Mouse (Mus musculus) midbrain, embryonic 16.5 days (tissue): ENCODE measurements around the gene Atp8a2. TPM values are rescaled to one million over a fixed set of nuclear protein-coding genes. Genes with fewer than 3 reads are reported as not detected.

Source experiments
- ATAC-seq: fragments of 200-750 bp; cut with Nextera tagmentation; 2 replicates; pipeline ENCODE4 v1.8.0; 2017; ENCODE audit warnings: moderate TSS enrichment
- H3K27ac ChIP-seq: fragments of 300-500 bp; sonication (generic); 2 replicates; pipeline ENCODE4 v1.5.1; 2014; ENCODE audit warnings: mild to moderate bottlenecking, low read length, mixed read lengths
- H3K27me3 ChIP-seq: fragments of 300-500 bp; sonication (generic); 2 replicates; pipeline ENCODE4 v1.6.1; 2014; ENCODE audit warnings: low read depth, low read length, mixed read lengths; ENCODE audit not compliant: control insufficient read depth, insufficient read depth
- H3K36me3 ChIP-seq: fragments of 300-500 bp; sonication (generic); 2 replicates; pipeline ENCODE4 v1.6.1; 2014; ENCODE audit warnings: mild to moderate bottlenecking, low read length, moderate library complexity, mixed read lengths; ENCODE audit not compliant: control insufficient read depth, insufficient read depth
- H3K4me1 ChIP-seq: fragments of 300-500 bp; sonication (generic); 2 replicates; pipeline ENCODE4 v1.6.1; 2014; ENCODE audit warnings: mild to moderate bottlenecking, low read length, mixed read lengths; ENCODE audit not compliant: control insufficient read depth, insufficient read depth
- H3K4me2 ChIP-seq: fragments of 300-500 bp; sonication (generic); 2 replicates; pipeline ENCODE4 v1.6.1; 2014; ENCODE audit warnings: mild to moderate bottlenecking, low read length, mixed read lengths
- H3K4me3 ChIP-seq: fragments of 300-500 bp; sonication (generic); 2 replicates; pipeline ENCODE4 v1.5.1; 2014; ENCODE audit warnings: low read depth, mild to moderate bottlenecking, low read length, moderate library complexity, mixed read lengths
- H3K9ac ChIP-seq: fragments of 300-500 bp; sonication (generic); 2 replicates; pipeline ENCODE4 v1.6.1; 2014; ENCODE audit warnings: low read depth, low read length, mixed read lengths
- H3K9me3 ChIP-seq: fragments of 300-500 bp; sonication (generic); replicated peaks from 2 replicates; pipeline ENCODE4 v1.6.1; 2014; ENCODE audit warnings: mild to moderate bottlenecking, low read length, mixed read lengths; ENCODE audit not compliant: control insufficient read depth, poor library complexity, severe bottlenecking
- WGBS: fragments of 180-500 bp; shearing (Covaris S2); extraction: QIAGEN DNeasy Blood & Tissue Kit; methylation state at CpG from one replicate; pipeline ENCODE4 v1.1.7; 2014; 5-methylcytosine and 5-hydroxymethylcytosine counted together
- polyA plus RNA-seq: library from polyadenylated mRNA; unstranded; fragments of >200 nt; fragmentation: Nextera tagmentation; extraction: Ambion mirVana; gene quantifications from 2 replicates; pipeline ENCODE4 v1.2.1, GENCODE M21; 2015

Gene Atp8a2
- polyA plus RNA-seq, 1 experiment from 2014 or later: 45.6 TPM

DNA sequence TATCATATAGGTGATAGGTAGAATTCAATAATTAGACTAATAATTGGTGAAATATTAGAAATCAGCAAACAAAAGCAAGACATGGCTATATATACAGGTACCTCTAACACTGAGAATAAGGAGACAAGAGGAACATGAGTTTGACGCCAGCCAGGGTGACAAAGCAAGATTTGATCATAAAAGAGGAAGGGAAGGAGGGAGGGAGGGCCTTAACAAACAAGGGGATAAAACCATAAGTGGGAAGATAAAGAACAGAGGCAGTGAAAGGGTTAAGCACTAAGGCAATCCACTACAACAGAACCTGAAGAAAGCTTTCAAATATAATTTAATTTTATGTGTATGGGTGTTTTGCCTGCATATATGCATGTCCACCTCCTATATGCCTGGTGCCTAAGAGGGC, 2.4 kb downstream of the Atp8a2 start:
- ATAC-seq: no peak
- Histone ChIP-seq H3K4me3 (no peak overlapping the region), H3K4me1 (no peaks in the 10 kb centered on the region), H3K27me3 (no peaks in the 10 kb centered on the region), H3K4me2 (no peak overlapping the region), H3K9ac (no peak overlapping the region), H3K36me3 (no peaks in the 10 kb centered on the region), H3K27ac (no peak overlapping the region), H3K9me3 (no peaks in the 10 kb centered on the region)
- 88% methylated on average over 1 of the region's 1 CpGs for WGBS

DNA sequence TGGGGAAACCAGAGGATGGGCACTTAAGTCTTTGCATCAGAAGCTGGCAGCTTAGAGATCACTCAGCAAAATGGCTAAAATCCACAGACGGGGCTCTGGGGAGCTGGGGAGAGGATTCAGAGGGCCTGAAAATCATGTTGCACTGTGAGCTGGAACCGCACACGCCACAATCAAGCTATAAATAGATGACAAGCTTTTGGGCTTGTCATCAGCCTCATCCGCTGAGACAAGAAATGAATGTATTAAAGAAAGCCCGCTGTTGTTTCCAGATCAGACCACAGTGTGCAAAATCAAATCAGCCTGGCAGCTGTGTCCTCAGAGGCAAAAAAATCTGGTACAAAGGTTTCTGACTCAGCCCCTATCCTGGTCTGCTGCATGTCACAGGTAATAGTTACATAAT, 7.2 kb downstream of the Atp8a2 start:
- Histone ChIP-seq H3K4me3 (no peak overlapping the region), H3K4me2 (no peak overlapping the region), H3K4me1 (no peaks in the 10 kb centered on the region), H3K27me3 (no peaks in the 10 kb centered on the region), H3K9me3 (no peaks in the 10 kb centered on the region), H3K9ac (no peak overlapping the region), H3K27ac (no peak overlapping the region), H3K36me3 (no peaks in the 10 kb centered on the region)
- WGBS: 78% methylated on average over 5 of the region's 5 CpGs
- no peak for ATAC-seq

DNA sequence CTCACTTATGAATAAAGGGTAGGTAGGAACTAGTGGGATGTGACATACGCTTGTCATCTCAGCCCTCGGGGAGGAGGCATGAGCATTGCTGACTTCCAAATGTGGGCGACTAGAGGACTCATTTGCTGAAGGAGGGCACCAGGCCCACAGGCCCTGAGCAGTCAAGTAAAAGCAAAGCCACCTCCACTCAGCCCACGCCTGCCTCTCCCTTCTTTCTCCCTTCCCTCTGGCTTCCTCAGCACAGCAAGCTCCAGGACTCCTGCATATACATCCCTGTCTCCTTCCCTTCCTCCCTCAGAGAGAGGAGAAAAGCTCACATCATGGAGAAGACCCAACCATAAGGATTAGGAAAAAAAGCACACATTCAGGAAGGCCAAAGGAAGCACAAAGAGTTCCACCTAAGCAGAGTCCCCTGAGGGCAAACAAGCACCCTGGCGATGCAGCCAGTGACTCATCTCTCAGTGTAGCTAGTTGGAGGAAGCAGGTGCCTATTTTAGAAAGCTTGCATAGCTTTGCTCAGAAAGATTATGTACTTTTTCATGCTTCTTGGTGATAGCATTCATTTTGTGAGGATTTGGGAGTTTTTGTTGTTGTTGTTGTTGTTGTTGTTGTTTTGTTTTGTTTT, 8.7 kb downstream of the Atp8a2 start:
- Histone ChIP-seq H3K4me1 (no peaks in the 10 kb centered on the region), H3K4me2 (no peak overlapping the region), H3K9ac (no peak overlapping the region), H3K9me3 (no peaks in the 10 kb centered on the region), H3K27me3 (no peaks in the 10 kb centered on the region), H3K27ac (no peak overlapping the region), H3K4me3 (no peak overlapping the region), H3K36me3 (no peaks in the 10 kb centered on the region)
- ATAC-seq: no peak
- WGBS: 79% methylated on average over 5 of the region's 5 CpGs

DNA sequence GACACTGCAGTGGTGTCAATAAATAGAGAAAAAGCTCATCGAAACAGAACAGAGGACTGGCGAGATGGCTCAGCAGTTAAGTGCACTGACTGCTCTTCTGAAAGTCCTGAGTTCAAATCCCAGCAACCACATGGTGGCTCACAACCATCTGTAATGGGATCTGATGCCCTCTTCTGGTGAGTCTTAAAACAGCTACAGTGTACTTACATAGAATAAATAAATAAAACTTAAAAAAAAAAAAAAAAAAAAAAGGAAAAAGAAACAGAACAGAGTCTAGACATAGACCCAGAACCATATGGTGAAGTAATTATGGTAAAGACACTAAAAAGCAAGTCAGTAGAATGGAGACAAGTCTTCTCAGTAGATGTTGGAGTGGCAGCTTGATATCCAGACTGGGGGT, 15.7 kb downstream of the Atp8a2 start:
- no peak overlapping the region for H3K4me3 ChIP-seq
- H3K36me3 ChIP-seq: no peaks in the 10 kb centered on the region
- H3K9me3 ChIP-seq: no peaks in the 10 kb centered on the region
- no peak overlapping the region for H3K9ac ChIP-seq
- WGBS: 94% methylated on average over 2 of the region's 2 CpGs
- H3K4me2 ChIP-seq: no peak overlapping the region
- ATAC-seq: no peak
- no peaks in the 10 kb centered on the region for H3K27me3 ChIP-seq
- no peak overlapping the region for H3K27ac ChIP-seq
- H3K4me1 ChIP-seq: peaks cover 12% of the 10 kb centered on the region

DNA sequence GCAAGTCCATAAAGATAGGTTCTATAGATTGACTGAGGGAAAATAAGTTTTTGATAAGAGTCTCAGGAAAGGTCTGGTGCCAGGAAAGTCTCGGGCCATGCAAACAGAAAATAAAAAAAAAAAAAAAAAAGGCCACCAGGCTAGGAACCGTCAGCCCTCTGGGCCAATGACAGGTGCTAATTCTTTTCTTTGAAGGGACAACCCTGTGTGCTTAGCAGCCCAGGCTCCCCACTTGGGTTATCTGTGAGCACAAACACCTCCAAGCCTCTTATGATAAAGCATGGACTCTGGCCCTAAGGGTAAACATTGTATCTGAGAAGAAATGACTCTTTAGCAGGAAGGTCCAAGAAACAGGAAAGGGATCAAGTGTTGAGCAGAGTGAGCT, 18.4 kb downstream of the Atp8a2 start:
- peak overlapping the region; percentile 58 for H3K4me2 ChIP-seq
- no peak overlapping the region for H3K9ac ChIP-seq
- no peak overlapping the region for H3K27ac ChIP-seq
- no peaks in the 10 kb centered on the region for H3K27me3 ChIP-seq
- peaks cover 12% of the 10 kb centered on the region for H3K4me1 ChIP-seq
- no peaks in the 10 kb centered on the region for H3K9me3 ChIP-seq
- H3K4me3 ChIP-seq: peak overlapping the region; percentile 50
- H3K36me3 ChIP-seq: no peaks in the 10 kb centered on the region
- 56% methylated on average over 2 of the region's 2 CpGs for WGBS
- ATAC-seq: no peak

DNA sequence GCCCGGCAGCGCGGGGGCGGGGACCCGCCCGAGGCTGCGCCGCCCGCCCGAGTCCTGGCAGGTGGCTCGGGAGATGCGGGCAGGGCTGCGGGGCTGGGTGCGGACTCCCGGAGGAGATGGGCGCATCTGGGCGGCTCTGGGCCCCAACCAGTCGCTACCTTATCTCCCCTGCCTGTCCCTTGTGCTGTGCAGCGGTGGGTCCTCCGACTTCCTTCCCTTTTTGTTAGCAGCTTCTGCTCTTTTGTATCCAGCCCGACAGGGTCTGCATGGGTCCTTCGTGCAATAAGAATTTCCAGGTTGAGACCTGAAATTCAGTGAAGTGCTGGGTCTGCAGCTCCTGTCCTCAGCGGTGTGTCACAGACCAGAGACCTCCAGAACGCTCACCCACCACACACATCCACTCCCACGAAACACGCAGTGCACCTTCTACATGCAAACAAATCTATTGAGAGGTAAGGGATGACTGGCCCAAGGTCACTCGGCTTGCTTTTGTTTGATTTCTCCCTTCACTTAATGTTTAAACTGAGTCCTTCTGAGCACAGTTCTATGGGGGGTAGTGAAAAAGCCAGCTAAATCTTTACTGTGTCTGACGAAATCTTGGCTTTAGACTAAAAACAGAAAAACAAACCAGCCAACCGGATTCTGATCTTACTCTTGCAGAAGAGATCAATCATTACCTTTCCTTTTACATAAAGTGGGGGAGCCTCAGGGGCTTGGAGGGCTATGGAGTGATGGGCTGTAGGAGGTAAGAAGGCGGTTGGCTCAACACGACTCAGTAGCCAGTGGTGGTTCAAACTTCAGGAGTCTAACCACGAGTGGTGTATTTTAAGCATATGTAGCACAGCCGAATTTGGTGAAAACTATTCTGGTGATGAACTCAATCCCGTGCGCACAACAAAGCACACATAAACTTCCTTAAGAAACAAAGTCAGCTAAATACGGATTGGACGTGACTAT, 19.1 kb downstream of the Atp8a2 start:
- H3K9me3 ChIP-seq: no peaks in the 10 kb centered on the region
- no peaks in the 10 kb centered on the region for H3K36me3 ChIP-seq
- H3K4me1 ChIP-seq: peaks cover 12% of the 10 kb centered on the region
- H3K4me2 ChIP-seq: peak overlapping the region; percentile 58
- no peaks in the 10 kb centered on the region for H3K27me3 ChIP-seq
- H3K4me3 ChIP-seq: peak overlapping the region; percentile 50
- ATAC-seq: peak; percentile 75
- WGBS: 19% methylated on average over 35 of the region's 37 CpGs
- peak overlapping the region; percentile 92 for H3K27ac ChIP-seq
- peak overlapping the region; percentile 89 for H3K9ac ChIP-seq

DNA sequence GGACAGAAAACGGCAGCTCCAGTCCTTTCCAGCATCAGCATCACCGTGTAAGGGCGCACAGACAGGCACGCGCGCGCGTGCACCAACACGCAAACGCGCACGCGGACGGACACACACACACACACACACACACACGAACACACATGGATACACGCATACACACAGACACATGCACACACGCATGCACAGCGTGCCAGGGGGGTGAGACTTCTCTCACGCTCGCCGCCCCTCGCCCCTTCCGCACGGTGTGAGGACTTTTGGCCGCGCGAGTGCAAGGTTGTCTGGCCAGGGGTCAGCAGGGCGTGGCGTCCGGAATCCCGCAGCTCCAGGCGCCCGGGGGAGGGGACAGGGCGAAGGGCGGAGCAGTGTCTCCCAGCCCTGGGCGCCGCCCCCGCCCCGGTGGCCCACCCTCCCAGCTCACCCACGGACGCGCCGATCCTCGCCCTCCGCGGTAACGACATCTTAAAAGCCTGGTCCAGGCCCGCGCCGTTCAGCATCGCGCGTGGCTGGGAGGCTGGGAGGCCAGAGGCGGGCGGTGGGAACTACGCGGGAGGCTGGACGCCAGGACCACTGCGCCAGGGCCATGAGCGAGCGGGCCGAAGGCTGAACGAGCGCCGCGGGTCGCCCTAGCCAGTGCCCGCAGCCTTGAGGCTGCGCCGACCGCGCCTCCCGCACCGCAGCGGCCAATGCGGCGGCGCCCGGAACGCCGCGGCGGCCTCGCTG, 19.9 kb downstream of the Atp8a2 start:
- WGBS: under 1% methylated on average over 47 of the region's 84 CpGs
- Histone ChIP-seq H3K4me3 (peak overlapping the region; percentile 50), H3K27me3 (no peaks in the 10 kb centered on the region), H3K27ac (peak overlapping the region; percentile 92), H3K9ac (peak overlapping the region; percentile 89), H3K4me1 (peaks cover 16% of the 10 kb centered on the region), H3K9me3 (no peaks in the 10 kb centered on the region), H3K4me2 (peak overlapping the region; percentile 58), H3K36me3 (no peaks in the 10 kb centered on the region)
- peak; percentile 92 for ATAC-seq

DNA sequence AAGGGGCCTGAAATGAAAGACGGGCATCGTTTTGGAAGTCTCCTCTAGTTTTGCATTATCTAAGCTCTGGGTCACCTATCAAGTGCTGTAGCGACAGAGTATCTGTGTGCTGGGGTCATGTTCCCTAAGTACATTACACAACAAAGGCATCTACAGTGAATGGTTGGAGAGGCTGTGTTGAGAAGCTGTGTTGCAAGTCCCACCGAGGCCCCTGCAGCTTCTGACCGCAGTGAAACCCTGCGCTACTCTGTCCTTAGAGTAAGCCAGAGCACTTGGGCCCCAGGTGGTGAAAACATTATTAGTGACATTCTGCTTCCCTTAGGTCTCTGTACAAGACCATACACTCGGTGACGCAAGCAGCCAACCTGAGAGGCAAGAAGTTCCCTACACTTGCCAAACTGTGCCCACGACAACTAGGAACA, 20.5 kb downstream of the Atp8a2 start:
- ATAC-seq: peak; percentile 50; the same call in 1 of the 2 replicates
- Histone ChIP-seq H3K27ac (peak overlapping the region; percentile 92), H3K4me1 (peaks cover 16% of the 10 kb centered on the region), H3K4me2 (peak overlapping the region; percentile 58), H3K4me3 (peak overlapping the region; percentile 50), H3K9ac (peak overlapping the region; percentile 89), H3K36me3 (no peaks in the 10 kb centered on the region), H3K27me3 (no peaks in the 10 kb centered on the region), H3K9me3 (no peaks in the 10 kb centered on the region)
- 26% methylated on average over 9 of the region's 9 CpGs for WGBS
